Mouse (Mus musculus): Measurements from ENCODE around the gene Pcdh15. TPM values are rescaled to one million over a fixed set of nuclear protein-coding genes. Genes with fewer than 3 reads are reported as not detected.

Gene Pcdh15
- total and polyA plus RNA-seq, 2 experiments from 2014 or later = 0.27 to 0.46 TPM

GRCm38 (mm10) chr10:74098296-74098695 is 999.2 kb downstream of the Pcdh15 start:
- Histone ChIP-seq H3K9me3 (replicated peaks; ENCODE audit: control insufficient read depth, low read length) (no peaks in the 10 kb centered on the region), H3K27ac (ENCODE audit: low read depth) (no peak overlapping the region), H3K4me1 (ENCODE audit: control insufficient read depth, insufficient read depth) (no peaks in the 10 kb centered on the region), H3K27me3 (ENCODE audit: control insufficient read depth, insufficient read depth, low read length) (no peaks in the 10 kb centered on the region), H3K4me2 (ENCODE audit: low read depth, low read length) (no peak overlapping the region), H3K4me3 (ENCODE audit: low read depth, low read length) (no peak overlapping the region), H3K9ac (replicated peaks; ENCODE audit: low read depth, low read length) (no peak overlapping the region), H3K36me3 (replicated peaks; ENCODE audit: control insufficient read depth, insufficient read depth, low read length) (no peaks in the 10 kb centered on the region)
- ATAC-seq (ENCODE audit: insufficient read depth, low read depth) = no peak
- WGBS = 81% methylated on average over 1 of the region's 1 CpGs
- TF ChIP-seq CTCF (IDR thresholded peaks at IDR 0.05; ENCODE audit: low read depth) (no peak), EP300 (IDR thresholded peaks at IDR 0.05; ENCODE audit: low read depth) (no peak)
- no peak for DNase-seq (ENCODE audit: low spot score)

- Histone ChIP-seq H3K9ac (replicated peaks; ENCODE audit: low read depth, low read length) (no peak overlapping the region), H3K4me1 (ENCODE audit: control insufficient read depth, insufficient read depth) (no peaks in the 10 kb centered on the region), H3K27ac (ENCODE audit: low read depth) (no peak overlapping the region), H3K9me3 (replicated peaks; ENCODE audit: control insufficient read depth, low read length) (no peaks in the 10 kb centered on the region), H3K36me3 (replicated peaks; ENCODE audit: control insufficient read depth, insufficient read depth, low read length) (no peaks in the 10 kb centered on the region), H3K27me3 (ENCODE audit: control insufficient read depth, insufficient read depth, low read length) (no peaks in the 10 kb centered on the region), H3K4me2 (ENCODE audit: low read depth, low read length) (no peak overlapping the region), H3K4me3 (ENCODE audit: low read depth, low read length) (no peak overlapping the region)
- DNase-seq (ENCODE audit: low spot score) = no peak
- no peak for ATAC-seq (ENCODE audit: insufficient read depth, low read depth)
- no peak for TF ChIP-seq EP300 (IDR thresholded peaks at IDR 0.05; ENCODE audit: low read depth)
- no peak for TF ChIP-seq CTCF (IDR thresholded peaks at IDR 0.05; ENCODE audit: low read depth)
- WGBS = 74% methylated on average over 1 of the region's 1 CpGs
Measured at GRCm38 (mm10) chr10:74114107-74114506, 1015.0 kb downstream of the Pcdh15 start.

- no peak for DNase-seq (ENCODE audit: low spot score)
- H3K27ac ChIP-seq (ENCODE audit: low read depth) = no peak overlapping the region
- H3K4me1 ChIP-seq (ENCODE audit: control insufficient read depth, insufficient read depth) = no peaks in the 10 kb centered on the region
- no peaks in the 10 kb centered on the region for H3K9me3 ChIP-seq (replicated peaks; ENCODE audit: control insufficient read depth, low read length)
- H3K36me3 ChIP-seq (replicated peaks; ENCODE audit: control insufficient read depth, insufficient read depth, low read length) = no peaks in the 10 kb centered on the region
- H3K9ac ChIP-seq (replicated peaks; ENCODE audit: low read depth, low read length) = no peak overlapping the region
- WGBS = 43% methylated on average over 1 of the region's 1 CpGs
- H3K4me2 ChIP-seq (ENCODE audit: low read depth, low read length) = no peak overlapping the region
- no peak overlapping the region for H3K4me3 ChIP-seq (ENCODE audit: low read depth, low read length)
- no peak for TF ChIP-seq EP300 (IDR thresholded peaks at IDR 0.05; ENCODE audit: low read depth)
- TF ChIP-seq CTCF (IDR thresholded peaks at IDR 0.05; ENCODE audit: low read depth) = no peak
- no peaks in the 10 kb centered on the region for H3K27me3 ChIP-seq (ENCODE audit: control insufficient read depth, insufficient read depth, low read length)
- no peak for ATAC-seq (ENCODE audit: insufficient read depth, low read depth)
Measured at GRCm38 (mm10) chr10:74116817-74117216, 1017.7 kb downstream of the Pcdh15 start.

- Histone ChIP-seq H3K9ac (replicated peaks; ENCODE audit: low read depth, low read length) (no peak overlapping the region), H3K4me2 (ENCODE audit: low read depth, low read length) (no peak overlapping the region), H3K4me1 (ENCODE audit: control insufficient read depth, insufficient read depth) (no peaks in the 10 kb centered on the region), H3K27me3 (ENCODE audit: control insufficient read depth, insufficient read depth, low read length) (no peaks in the 10 kb centered on the region), H3K9me3 (replicated peaks; ENCODE audit: control insufficient read depth, low read length) (no peaks in the 10 kb centered on the region), H3K4me3 (ENCODE audit: low read depth, low read length) (no peak overlapping the region), H3K36me3 (replicated peaks; ENCODE audit: control insufficient read depth, insufficient read depth, low read length) (no peaks in the 10 kb centered on the region), H3K27ac (ENCODE audit: low read depth) (no peak overlapping the region)
- 75% methylated on average over 4 of the region's 4 CpGs for WGBS
- TF ChIP-seq EP300 (IDR thresholded peaks at IDR 0.05; ENCODE audit: low read depth) = no peak
- TF ChIP-seq CTCF (IDR thresholded peaks at IDR 0.05; ENCODE audit: low read depth) = no peak
- no peak for DNase-seq (ENCODE audit: low spot score)
- ATAC-seq (ENCODE audit: insufficient read depth, low read depth) = no peak
Measured at GRCm38 (mm10) chr10:74123421-74123820, 1024.3 kb downstream of the Pcdh15 start.

- TF ChIP-seq EP300 (IDR thresholded peaks at IDR 0.05; ENCODE audit: low read depth) (no peak), CTCF (IDR thresholded peaks at IDR 0.05; ENCODE audit: low read depth) (no peak)
- Histone ChIP-seq H3K9ac (replicated peaks; ENCODE audit: low read depth, low read length) (no peak overlapping the region), H3K4me3 (ENCODE audit: low read depth, low read length) (no peak overlapping the region), H3K4me1 (ENCODE audit: control insufficient read depth, insufficient read depth) (no peaks in the 10 kb centered on the region), H3K4me2 (ENCODE audit: low read depth, low read length) (no peak overlapping the region), H3K27me3 (ENCODE audit: control insufficient read depth, insufficient read depth, low read length) (no peaks in the 10 kb centered on the region), H3K27ac (ENCODE audit: low read depth) (no peak overlapping the region), H3K9me3 (replicated peaks; ENCODE audit: control insufficient read depth, low read length) (no peaks in the 10 kb centered on the region), H3K36me3 (replicated peaks; ENCODE audit: control insufficient read depth, insufficient read depth, low read length) (no peaks in the 10 kb centered on the region)
- 75% methylated on average over 3 of the region's 3 CpGs for WGBS
- ATAC-seq (ENCODE audit: insufficient read depth, low read depth) (no peak), DNase-seq (ENCODE audit: low spot score) (no peak)
Measured at GRCm38 (mm10) chr10:74129192-74129591, 1030.0 kb downstream of the Pcdh15 start.

GRCm38 (mm10) chr10:74129665-74130064 is 1030.5 kb downstream of the Pcdh15 start:
- Histone ChIP-seq H3K27me3 (ENCODE audit: control insufficient read depth, insufficient read depth, low read length) (no peaks in the 10 kb centered on the region), H3K36me3 (replicated peaks; ENCODE audit: control insufficient read depth, insufficient read depth, low read length) (no peaks in the 10 kb centered on the region), H3K4me3 (ENCODE audit: low read depth, low read length) (no peak overlapping the region), H3K9ac (replicated peaks; ENCODE audit: low read depth, low read length) (no peak overlapping the region), H3K9me3 (replicated peaks; ENCODE audit: control insufficient read depth, low read length) (no peaks in the 10 kb centered on the region), H3K27ac (ENCODE audit: low read depth) (no peak overlapping the region), H3K4me1 (ENCODE audit: control insufficient read depth, insufficient read depth) (no peaks in the 10 kb centered on the region), H3K4me2 (ENCODE audit: low read depth, low read length) (no peak overlapping the region)
- TF ChIP-seq CTCF (IDR thresholded peaks at IDR 0.05; ENCODE audit: low read depth) = no peak
- TF ChIP-seq EP300 (IDR thresholded peaks at IDR 0.05; ENCODE audit: low read depth) = no peak
- no peak for ATAC-seq (ENCODE audit: insufficient read depth, low read depth)
- DNase-seq (ENCODE audit: low spot score) = no peak
